Mouse (Mus musculus): Measurements from ENCODE around the gene Olfr741. TPM values are rescaled to one million over a fixed set of nuclear protein-coding genes. Genes with fewer than 3 reads are reported as not detected.

Olfr741 gene
- total RNA-seq (2017) = not detected in 2 replicates

DNA sequence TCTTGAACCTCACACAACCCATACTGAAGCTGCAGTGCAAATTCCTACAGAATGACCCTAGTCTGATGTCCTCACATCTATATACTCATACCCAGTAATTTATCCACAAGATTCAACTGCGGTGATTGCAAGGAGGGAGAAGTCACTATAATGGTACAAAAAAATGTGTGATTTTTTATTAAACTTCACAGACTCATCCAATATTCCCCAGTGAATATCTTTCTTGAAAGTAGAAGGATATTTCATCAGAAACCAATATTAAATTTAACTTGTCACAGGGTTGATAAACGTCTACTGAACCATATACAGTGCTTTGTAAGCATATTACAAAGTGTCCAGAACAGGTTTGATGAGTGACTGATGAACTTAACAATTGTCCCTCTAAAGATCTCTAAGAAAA lies at the start of gene Olfr741:
Olfr741 (plus strand) TSS at position 301 of the 400 bp plus-strand sequence.
- no peak for ATAC-seq (replicated peaks; ENCODE audit: low read depth, poor library complexity, severe bottlenecking)

- no peak for ATAC-seq (replicated peaks; ENCODE audit: low read depth, poor library complexity, severe bottlenecking)
Measured at GRCm38 (mm10) chr14:50445245-50445644, 27.3 kb upstream of the Olfr741 start, which contains the start of gene Olfr740. Gene Olfr740 (plus strand): TSS chr14:50445545.

- ATAC-seq (replicated peaks; ENCODE audit: low read depth, poor library complexity, severe bottlenecking) = no peak
Measured at GRCm38 (mm10) chr14:50478406-50478805, 5.9 kb downstream of the Olfr741 start.

DNA sequence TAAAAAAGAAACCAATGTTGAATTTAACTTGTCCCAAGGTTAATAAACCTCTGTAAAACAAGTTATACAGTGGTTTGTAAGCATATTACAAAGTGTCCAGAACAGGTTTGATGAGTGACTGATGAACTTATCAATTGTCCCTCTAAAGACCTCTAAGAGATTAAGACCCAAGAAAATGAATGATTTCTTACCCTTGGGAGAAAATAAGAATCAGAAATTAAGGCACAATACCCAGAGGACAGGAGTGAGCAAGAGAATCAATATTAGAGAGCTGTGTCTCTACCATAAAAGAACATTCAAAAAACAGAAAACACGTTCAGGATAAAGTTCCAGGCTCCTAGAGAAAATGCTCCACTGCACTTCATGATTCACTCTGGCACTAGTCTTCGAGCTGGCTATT lies 30.8 kb downstream of the Olfr741 start, which contains the start of gene Olfr742:
Olfr742 (plus strand) TSS at position 301 of the 400 bp plus-strand sequence.
- ATAC-seq (replicated peaks; ENCODE audit: low read depth, poor library complexity, severe bottlenecking) = no peak

GRCm38 (mm10) chr14:50521539-50521938 lies 49.0 kb downstream of the Olfr741 start, which contains the start of gene Olfr743:
Gene Olfr743 (plus strand): TSS chr14:50521839.
- ATAC-seq (replicated peaks; ENCODE audit: low read depth, poor library complexity, severe bottlenecking) = no peak

Other genes with a start within 250 kb of the Olfr741 start
- gene Olfr731, start 230.9 kb upstream of the Olfr741 start, total RNA-seq (2017) = not detected in 2 replicates
- gene Olfr732, start 188.5 kb upstream of the Olfr741 start, total RNA-seq (2017) = not detected in 2 replicates
- gene Olfr733, start 171.2 kb upstream of the Olfr741 start, total RNA-seq (2017) = not detected in 2 replicates
- not detected in 2 replicates for gene Olfr734, start 146.0 kb upstream of the Olfr741 start, total RNA-seq (2017)
- not detected in 2 replicates for gene Olfr735, start 123.9 kb upstream of the Olfr741 start, total RNA-seq (2017)
- gene Tlr11, start 114.8 kb upstream of the Olfr741 start, total RNA-seq (2017) = not detected in 2 replicates
- gene Olfr736, start 91.6 kb upstream of the Olfr741 start, total RNA-seq (2017) = not detected in 2 replicates
- not detected in 2 replicates for gene Olfr738, start 65.2 kb upstream of the Olfr741 start, total RNA-seq (2017)
- gene Olfr739, start 54.1 kb upstream of the Olfr741 start, total RNA-seq (2017) = not detected in 2 replicates
- gene Olfr740, start 27.2 kb upstream of the Olfr741 start, total RNA-seq (2017) = not detected in 2 replicates
- gene Olfr742, start 30.9 kb downstream of the Olfr741 start, total RNA-seq (2017) = not detected in 2 replicates
- not detected in 2 replicates for gene Olfr743, start 49.1 kb downstream of the Olfr741 start, total RNA-seq (2017)
- gene Olfr744, start 142.1 kb downstream of the Olfr741 start, total RNA-seq (2017) = not detected in 2 replicates
- not detected in 2 replicates for gene Olfr745, start 166.7 kb downstream of the Olfr741 start, total RNA-seq (2017)
- gene Olfr746, start 174.3 kb downstream of the Olfr741 start, total RNA-seq (2017) = not detected in 2 replicates
- not detected in 2 replicates for gene Olfr747, start 220.5 kb downstream of the Olfr741 start, total RNA-seq (2017)
- gene Olfr748, start 234.6 kb downstream of the Olfr741 start, total RNA-seq (2017) = not detected in 2 replicates